ENCODE assay signal across 8 mouse cellular contexts in the genomic region with DNA sequence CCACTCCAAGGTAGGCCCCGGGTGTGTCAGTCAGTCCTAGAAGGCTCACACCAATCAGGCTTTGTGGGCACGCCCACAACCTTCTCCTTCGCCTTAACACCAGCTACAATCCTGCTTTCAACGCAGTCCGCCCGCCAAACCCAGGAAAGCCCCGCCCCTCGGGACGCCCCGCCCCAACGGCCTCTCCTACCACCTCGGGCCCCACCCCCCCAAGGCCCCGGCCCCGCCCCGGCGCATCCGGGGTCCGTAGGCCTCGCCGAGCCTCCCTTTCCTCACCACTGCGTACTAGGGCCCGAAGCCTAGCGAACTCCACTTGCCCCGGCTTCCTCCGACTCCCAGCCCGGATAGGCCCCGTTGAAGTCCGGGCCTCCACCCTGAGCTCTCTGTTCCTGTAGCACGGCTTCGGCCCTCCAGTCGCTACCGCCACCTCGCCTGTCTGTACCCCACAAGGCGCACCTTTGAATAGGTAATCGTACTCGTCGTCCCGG. TPM values are rescaled to one million over a fixed set of nuclear protein-coding genes. Genes with fewer than 3 reads are reported as not detected.
DNase-seq lines count a peak whose midpoint lies in the region; ATAC-seq and TF ChIP-seq lines count a peak whose summit lies in the region.

No protein-coding gene starts in this region.

- peak; percentile 93 for DNase-seq in 3134 (ENCODE audit: extremely low read depth, insufficient read length, low spot score)
- peak; percentile 98 for DNase-seq in adrenal gland, postnatal 25 days
- DNase-seq in heart, adult 18-20 months = peak; percentile 96 to 98
- DNase-seq in kidney, adult 2 months = peak; percentile 97
- DNase-seq in limb, embryonic 11.5 days (ENCODE audit: low spot score) = peak; percentile 96

- peak overlapping the region; percentile 99 for H3K27ac ChIP-seq in embryonic facial prominence, embryonic 12.5 days
- peak overlapping the region; percentile 98 for H3K27ac ChIP-seq in kidney, adult 2 months (ENCODE audit: insufficient read depth, low read depth, low read length)
- H3K27ac ChIP-seq in limb, embryonic 11.5 days (replicated peaks; ENCODE audit: low read depth, low read length) = peak overlapping the region; percentile 99
- H3K27ac ChIP-seq in midbrain, embryonic 13.5 days = peak overlapping the region; percentile 99
- H3K27ac ChIP-seq in small intestine, adult 2 months (ENCODE audit: insufficient read depth, low read depth, low read length) = peak overlapping the region; percentile 100

- WGBS in embryonic facial prominence, embryonic 12.5 days = 1% methylated on average over 38 of the region's 38 CpGs
- WGBS in kidney, adult 2 months = under 1% methylated on average over 38 of the region's 38 CpGs
- 0% methylated on average over 34 of the region's 38 CpGs for WGBS in limb, embryonic 11.5 days
- 0% methylated on average over 37 of the region's 38 CpGs for WGBS in midbrain, embryonic 13.5 days
- WGBS in small intestine, adult 2 months = under 1% methylated on average over 38 of the region's 38 CpGs

- TF ChIP-seq POLR2A in kidney, adult 2 months (IDR thresholded peaks at IDR 0.05; ENCODE audit: low read depth, low read length) = peak; percentile 30
- TF ChIP-seq POLR2A in small intestine, adult 2 months (IDR thresholded peaks at IDR 0.05; ENCODE audit: low read depth, low read length) = no peak; the same call in 1 of the 2 replicates

- H3K4me1 ChIP-seq in embryonic facial prominence, embryonic 12.5 days = peaks cover 40% of the 10 kb centered on the region
- peaks cover 39% of the 10 kb centered on the region for H3K4me1 ChIP-seq in kidney, adult 2 months (ENCODE audit: control insufficient read depth, insufficient read depth, low read length)
- peaks cover 13% of the 10 kb centered on the region for H3K4me1 ChIP-seq in limb, embryonic 11.5 days (ENCODE audit: control insufficient read depth, insufficient read depth, low read length)
- H3K4me1 ChIP-seq in midbrain, embryonic 13.5 days (replicated peaks) = peaks cover 46% of the 10 kb centered on the region
- H3K4me1 ChIP-seq in small intestine, adult 2 months (ENCODE audit: control insufficient read depth, insufficient read depth, insufficient read length, low read length) = peaks cover 33% of the 10 kb centered on the region

- H3K36me3 ChIP-seq in embryonic facial prominence, embryonic 12.5 days = peaks cover 6% of the 10 kb centered on the region; the same call in 1 of the 2 replicates
- H3K36me3 ChIP-seq in kidney, adult 2 months (ENCODE audit: control insufficient read depth, insufficient read depth, low read length) = no peaks in the 10 kb centered on the region
- no peaks in the 10 kb centered on the region for H3K36me3 ChIP-seq in limb, embryonic 11.5 days (ENCODE audit: control insufficient read depth, insufficient read depth, low read length)
- H3K36me3 ChIP-seq in midbrain, embryonic 13.5 days = peaks cover 9% of the 10 kb centered on the region; the same call in 1 of the 2 replicates
- H3K36me3 ChIP-seq in small intestine, adult 2 months (ENCODE audit: control insufficient read depth, insufficient read depth, low read length) = 0 out of 2 replicates have a peak, but pooled peaks cover 2% of the 10 kb centered on the region

- no peaks in the 10 kb centered on the region for H3K27me3 ChIP-seq in embryonic facial prominence, embryonic 12.5 days
- no peaks in the 10 kb centered on the region for H3K27me3 ChIP-seq in kidney, adult 2 months (replicated peaks; ENCODE audit: control insufficient read depth, insufficient read depth, low read length)
- no peaks in the 10 kb centered on the region for H3K27me3 ChIP-seq in limb, embryonic 11.5 days (ENCODE audit: control insufficient read depth, insufficient read depth, low read length)
- H3K27me3 ChIP-seq in midbrain, embryonic 13.5 days = no peaks in the 10 kb centered on the region
- no peaks in the 10 kb centered on the region for H3K27me3 ChIP-seq in small intestine, adult 2 months (ENCODE audit: control insufficient read depth, insufficient read depth, low read length)

- peak overlapping the region; percentile 71 for H3K4me3 ChIP-seq in embryonic facial prominence, embryonic 12.5 days
- H3K4me3 ChIP-seq in kidney, adult 2 months (ENCODE audit: insufficient read depth, low read depth, low read length) = peak overlapping the region; percentile 76
- H3K4me3 ChIP-seq in limb, embryonic 11.5 days (ENCODE audit: low read depth, low read length) = peak overlapping the region; percentile 80
- H3K4me3 ChIP-seq in midbrain, embryonic 13.5 days (replicated peaks) = peak overlapping the region; percentile 80
- peak overlapping the region; percentile 96 for H3K4me3 ChIP-seq in small intestine, adult 2 months (ENCODE audit: low read depth, low read length)

- peak overlapping the region; percentile 56 for H3K4me2 ChIP-seq in embryonic facial prominence, embryonic 12.5 days (replicated peaks)
- H3K4me2 ChIP-seq in limb, embryonic 11.5 days (ENCODE audit: low read depth, severe bottlenecking) = peak overlapping the region; percentile 57
- H3K4me2 ChIP-seq in midbrain, embryonic 13.5 days (replicated peaks) = peak overlapping the region; percentile 90

- peak; percentile 83 for ATAC-seq in embryonic facial prominence, embryonic 12.5 days (ENCODE audit: insufficient number of reproducible peaks, insufficient read depth, low FRiP score, low TSS enrichment)
- peak; percentile 86 for ATAC-seq in limb, embryonic 11.5 days (ENCODE audit: insufficient number of reproducible peaks, low FRiP score, low TSS enrichment, low read depth)
- ATAC-seq in midbrain, embryonic 13.5 days = peak; percentile 79

- H3K9ac ChIP-seq in embryonic facial prominence, embryonic 12.5 days = peak overlapping the region; percentile 89
- peak overlapping the region; percentile 99 for H3K9ac ChIP-seq in limb, embryonic 11.5 days (ENCODE audit: low read length)
- peak overlapping the region; percentile 99 for H3K9ac ChIP-seq in midbrain, embryonic 13.5 days (replicated peaks)

- no peak for TF ChIP-seq CTCF in kidney, adult 2 months (conservative IDR thresholded peaks at IDR 0.05; ENCODE audit: insufficient read depth, insufficient read length, low read depth, low read length)
- no peak for TF ChIP-seq CTCF in small intestine, adult 2 months (IDR thresholded peaks at IDR 0.05; ENCODE audit: extremely low read depth, insufficient read length, insufficient replicate concordance, low read depth, low read length)

- H3K9me3 ChIP-seq in embryonic facial prominence, embryonic 12.5 days = no peaks in the 10 kb centered on the region
- no peaks in the 10 kb centered on the region for H3K9me3 ChIP-seq in limb, embryonic 11.5 days (ENCODE audit: control insufficient read depth, low read length)
- H3K9me3 ChIP-seq in midbrain, embryonic 13.5 days = no peaks in the 10 kb centered on the region

RNA-seq across cellular contexts. Expression of gene Rab11b, which starts 0.5 kb away (rescaled TPM):
- total RNA-seq in adrenal gland, postnatal 25 days (2021) = 236 and 280 TPM in 2 replicates
- polyA plus RNA-seq in embryonic facial prominence, embryonic 12.5 days (2016; fragmentation: Nextera tagmentation; extraction: Ambion mirVana) = 367 and 378 TPM in 2 replicates
- total RNA-seq in heart, adult 18-20 months (2021) = 100 to 1,000 TPM; 202 to 251 TPM
- 291 and 303 TPM in 2 replicates for polyA plus RNA-seq in kidney, adult 2 months (2012; rRNA removed)
- 270 and 277 TPM in 2 replicates for polyA plus RNA-seq in limb, embryonic 11.5 days (2014; fragmentation: Nextera tagmentation; extraction: Ambion mirVana)
- polyA plus RNA-seq in midbrain, embryonic 13.5 days (2015; fragmentation: Nextera tagmentation; extraction: Ambion mirVana) = 534 and 547 TPM in 2 replicates
- polyA plus RNA-seq in small intestine, adult 2 months (2012; rRNA removed) = 171 and 431 TPM in 2 replicates

RNA-seq across cellular contexts. Expression of gene Angptl4, which starts 21.8 kb away (rescaled TPM):
- total RNA-seq in adrenal gland, postnatal 25 days (2021) = 50.0 and 57.7 TPM in 2 replicates
- 44.2 and 45.6 TPM in 2 replicates for polyA plus RNA-seq in embryonic facial prominence, embryonic 12.5 days (2016; fragmentation: Nextera tagmentation; extraction: Ambion mirVana)
- total RNA-seq in heart, adult 18-20 months (2021) = 10 to 100 TPM in 1 of 2 experiments, 1 to 10 TPM in 1; 5.5 to 12.2 TPM
- 19.2 and 21.0 TPM in 2 replicates for polyA plus RNA-seq in kidney, adult 2 months (2012; rRNA removed)
- polyA plus RNA-seq in limb, embryonic 11.5 days (2014; fragmentation: Nextera tagmentation; extraction: Ambion mirVana) = 37.9 and 43.6 TPM in 2 replicates
- 14.3 and 17.1 TPM in 2 replicates for polyA plus RNA-seq in midbrain, embryonic 13.5 days (2015; fragmentation: Nextera tagmentation; extraction: Ambion mirVana)
- 14.7 and 57.3 TPM in 2 replicates for polyA plus RNA-seq in small intestine, adult 2 months (2012; rRNA removed)

RNA-seq across cellular contexts. Expression of gene March2, which starts 41.3 kb away (rescaled TPM):
- 113 and 117 TPM in 2 replicates for total RNA-seq in adrenal gland, postnatal 25 days (2021)
- polyA plus RNA-seq in embryonic facial prominence, embryonic 12.5 days (2016; fragmentation: Nextera tagmentation; extraction: Ambion mirVana) = 44.7 and 47.1 TPM in 2 replicates
- total RNA-seq in heart, adult 18-20 months (2021) = 100 to 1,000 TPM; 131 to 133 TPM
- 95.8 and 102 TPM in 2 replicates for polyA plus RNA-seq in kidney, adult 2 months (2012; rRNA removed)
- 30.3 and 30.6 TPM in 2 replicates for polyA plus RNA-seq in limb, embryonic 11.5 days (2014; fragmentation: Nextera tagmentation; extraction: Ambion mirVana)
- 54.4 and 55.8 TPM in 2 replicates for polyA plus RNA-seq in midbrain, embryonic 13.5 days (2015; fragmentation: Nextera tagmentation; extraction: Ambion mirVana)
- polyA plus RNA-seq in small intestine, adult 2 months (2012; rRNA removed) = 43.7 and 60.9 TPM in 2 replicates

RNA-seq across cellular contexts. Expression of gene Kank3, which starts 50.5 kb away (rescaled TPM):
- 82.9 and 109 TPM in 2 replicates for total RNA-seq in adrenal gland, postnatal 25 days (2021)
- polyA plus RNA-seq in embryonic facial prominence, embryonic 12.5 days (2016; fragmentation: Nextera tagmentation; extraction: Ambion mirVana) = 32.4 and 35.4 TPM in 2 replicates
- 10 to 100 TPM; 49.0 to 64.9 TPM for total RNA-seq in heart, adult 18-20 months (2021)
- polyA plus RNA-seq in kidney, adult 2 months (2012; rRNA removed) = 83.0 and 89.3 TPM in 2 replicates
- 23.0 and 25.1 TPM in 2 replicates for polyA plus RNA-seq in limb, embryonic 11.5 days (2014; fragmentation: Nextera tagmentation; extraction: Ambion mirVana)
- 28.6 and 36.2 TPM in 2 replicates for polyA plus RNA-seq in midbrain, embryonic 13.5 days (2015; fragmentation: Nextera tagmentation; extraction: Ambion mirVana)
- 20.6 and 21.1 TPM in 2 replicates for polyA plus RNA-seq in small intestine, adult 2 months (2012; rRNA removed)

Comparison
In these comparisons a context has a peak if more than half of its experiments do, and no peak if none do; other contexts are left out.
1. Peak in every context shown above with its lines: DNase-seq, ATAC-seq, H3K4me3 ChIP-seq and H3K27ac ChIP-seq.